Mouse (Mus musculus): Measurements from ENCODE around the gene Espn.

DNA sequence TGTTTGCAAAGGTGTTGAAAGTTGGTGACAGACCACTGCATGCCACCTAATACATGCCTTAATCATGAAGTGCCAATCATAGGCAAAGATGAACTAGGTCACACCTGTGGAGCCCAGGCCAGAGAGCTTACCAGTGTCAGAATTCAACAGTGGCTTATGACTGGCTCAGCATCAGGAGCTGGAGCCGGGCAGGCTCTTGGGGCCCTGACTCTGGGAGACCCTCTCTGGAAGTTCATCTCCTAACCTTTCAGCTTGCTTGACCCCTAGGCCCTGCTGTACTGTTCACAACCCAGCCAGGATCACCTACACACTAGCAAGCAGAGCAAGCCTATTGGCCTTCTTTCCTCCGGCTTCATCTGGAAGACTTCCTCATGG, 15.3 kb downstream of the Espn start:
- TF ChIP-seq CTCF (IDR thresholded peaks at IDR 0.05; ENCODE audit: borderline replicate concordance, insufficient read depth, low read length) (no peak), POLR2A (IDR thresholded peaks at IDR 0.05; ENCODE audit: low read depth, low read length) (no peak)

All from embryonic fibroblast, embryonic 13.5 days (primary cell).